Mouse (Mus musculus): ENCODE data around the gene Foxn1.

The Foxn1 gene

DNA sequence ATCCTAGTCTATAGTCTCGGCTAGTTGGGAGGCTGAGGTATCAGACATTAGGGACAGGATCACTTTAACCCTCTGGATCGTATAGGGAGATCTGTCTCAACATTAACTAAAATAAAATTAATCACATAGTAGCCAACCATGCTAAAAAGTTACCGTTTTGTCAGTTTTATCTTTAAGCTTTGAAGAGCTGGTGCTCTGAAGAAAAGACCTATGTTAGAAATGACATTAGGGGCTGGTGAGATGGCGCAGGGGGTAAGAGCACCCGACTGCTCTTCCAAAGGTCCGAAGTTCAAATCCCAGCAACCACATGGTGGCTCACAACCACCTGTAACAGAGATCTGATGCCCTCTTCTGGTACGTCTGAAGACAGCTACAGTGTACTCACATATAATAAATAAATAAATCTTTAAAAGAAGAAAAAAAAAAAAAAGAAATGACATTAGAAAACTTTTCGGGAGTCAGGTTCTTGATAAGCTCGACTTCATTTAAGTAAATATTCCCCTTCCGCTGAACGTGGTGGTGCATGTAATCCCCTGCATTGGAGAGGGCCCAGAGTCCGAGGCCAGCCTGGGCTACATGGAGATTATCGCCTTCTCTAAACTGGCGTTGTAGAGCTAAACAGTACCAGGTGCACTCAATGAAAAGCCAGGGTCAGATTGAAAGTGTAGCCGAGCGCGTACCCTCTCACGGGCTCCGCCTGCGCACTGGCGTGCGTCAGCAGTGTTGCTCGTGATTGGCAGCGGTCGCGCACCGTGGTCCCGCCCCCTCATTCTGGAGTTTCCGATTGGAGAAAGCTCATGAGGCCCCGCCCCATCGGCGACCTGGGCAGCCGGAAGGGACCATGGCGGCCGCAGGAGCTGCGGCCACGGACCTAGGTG is 58.5 kb downstream of the Foxn1 start, which contains the start of gene Pigs:
TSS of gene Pigs (plus strand) at position 782 of the 878 bp plus-strand sequence.
- peak; percentile 87 to 93 for DNase-seq (ENCODE audit: low spot score in 2 of 2)

DNA sequence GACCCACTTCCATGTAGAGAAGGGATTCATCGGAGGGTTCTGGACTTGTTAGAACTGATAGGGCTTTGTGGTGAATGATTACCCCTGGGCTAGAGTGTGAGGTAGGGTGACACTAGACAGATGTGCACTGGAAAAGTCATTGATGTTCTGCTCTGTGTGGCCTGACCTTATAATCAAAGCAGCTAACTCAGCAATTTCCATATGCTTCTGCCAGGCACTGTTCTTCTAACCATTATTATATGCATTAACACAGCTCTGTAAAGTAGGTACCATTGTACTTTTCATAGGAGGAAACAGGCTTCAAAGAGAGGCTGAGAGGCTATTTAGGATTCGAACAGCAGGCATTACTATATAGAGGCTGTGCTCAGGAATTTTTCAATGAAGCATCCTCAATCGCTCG is 59.1 kb downstream of the Foxn1 start:
- no peak for DNase-seq (ENCODE audit: low spot score in 2 of 2)

DNA sequence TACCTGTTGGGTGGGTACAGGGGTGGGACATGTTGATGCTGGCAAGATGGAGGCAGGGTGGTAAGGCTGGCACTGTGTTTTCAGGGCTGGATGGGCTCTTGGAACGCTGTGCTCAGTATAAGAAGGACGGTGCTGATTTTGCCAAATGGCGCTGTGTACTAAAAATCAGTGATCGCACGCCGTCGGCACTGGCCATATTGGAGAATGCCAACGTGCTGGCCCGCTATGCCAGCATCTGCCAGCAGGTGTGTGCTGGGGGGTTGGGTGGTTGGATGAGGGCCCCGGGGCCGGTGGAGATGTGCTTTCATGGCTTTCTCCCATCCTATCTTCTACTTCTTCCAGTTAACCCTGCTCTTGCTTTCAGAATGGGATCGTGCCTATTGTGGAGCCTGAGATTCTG is 61.4 kb downstream of the Foxn1 start:
- no peak for DNase-seq (ENCODE audit: low spot score in 2 of 2)

DNA sequence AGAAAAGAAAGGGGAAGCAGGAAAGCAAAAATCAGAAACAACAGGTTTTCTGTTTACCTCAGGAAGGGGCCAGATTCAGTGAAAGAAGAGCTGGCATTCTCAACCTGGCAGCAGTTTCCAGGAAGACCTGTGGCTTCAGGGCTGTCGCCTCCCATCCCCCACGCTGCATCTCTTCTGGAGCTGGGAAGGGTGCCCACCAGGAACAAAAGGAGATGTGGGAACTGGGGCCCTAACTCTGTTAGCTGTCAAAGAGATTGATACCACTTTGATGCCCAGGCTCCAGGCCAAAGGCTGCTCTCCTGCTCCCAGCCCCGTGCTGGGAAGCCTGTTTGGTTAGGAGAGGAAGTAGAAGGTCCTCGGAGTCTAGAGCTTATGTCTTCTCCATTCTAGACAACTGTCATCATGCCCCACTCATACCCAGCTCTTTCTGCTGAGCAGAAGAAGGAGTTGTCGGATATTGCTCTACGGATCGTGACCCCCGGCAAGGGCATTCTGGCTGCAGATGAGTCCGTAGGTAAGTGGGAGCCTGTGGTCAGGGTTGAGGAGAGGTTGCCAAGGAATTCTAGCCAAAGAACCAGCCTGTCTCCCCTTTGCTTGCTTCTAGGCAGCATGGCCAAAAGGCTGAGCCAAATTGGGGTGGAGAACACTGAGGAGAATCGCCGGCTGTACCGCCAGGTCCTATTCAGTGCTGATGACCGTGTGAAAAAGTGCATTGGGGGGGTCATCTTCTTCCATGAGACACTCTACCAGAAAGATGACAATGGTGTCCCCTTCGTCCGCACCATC is 62.2 kb downstream of the Foxn1 start:
- no peak for DNase-seq (ENCODE audit: low spot score in 2 of 2)

DNA sequence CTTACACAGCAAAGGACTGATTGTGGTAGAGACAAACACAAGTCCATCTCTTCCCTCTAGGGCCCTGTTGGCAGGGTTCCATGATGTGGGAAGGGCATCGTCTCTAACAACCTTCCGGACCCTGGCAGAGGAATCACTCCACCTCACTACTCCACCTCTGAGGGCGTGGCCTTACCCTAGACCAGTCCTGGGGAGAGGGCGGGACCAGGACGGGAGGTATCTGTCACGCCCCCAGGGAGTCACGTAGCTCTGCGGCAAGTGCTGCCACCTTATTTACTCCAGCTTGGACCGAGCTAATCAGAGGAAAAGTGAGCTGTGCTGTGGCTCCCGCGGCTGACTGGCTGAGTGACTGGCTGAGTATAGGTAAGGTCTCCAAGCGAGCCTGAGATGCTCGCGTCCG is 63.5 kb downstream of the Foxn1 start, which contains the start of gene Aldoc:
TSS of gene Aldoc (plus strand) at position 109 of the 400 bp plus-strand sequence.
- peak; percentile 38 to 54 for DNase-seq (ENCODE audit: low spot score in 2 of 2)

DNA sequence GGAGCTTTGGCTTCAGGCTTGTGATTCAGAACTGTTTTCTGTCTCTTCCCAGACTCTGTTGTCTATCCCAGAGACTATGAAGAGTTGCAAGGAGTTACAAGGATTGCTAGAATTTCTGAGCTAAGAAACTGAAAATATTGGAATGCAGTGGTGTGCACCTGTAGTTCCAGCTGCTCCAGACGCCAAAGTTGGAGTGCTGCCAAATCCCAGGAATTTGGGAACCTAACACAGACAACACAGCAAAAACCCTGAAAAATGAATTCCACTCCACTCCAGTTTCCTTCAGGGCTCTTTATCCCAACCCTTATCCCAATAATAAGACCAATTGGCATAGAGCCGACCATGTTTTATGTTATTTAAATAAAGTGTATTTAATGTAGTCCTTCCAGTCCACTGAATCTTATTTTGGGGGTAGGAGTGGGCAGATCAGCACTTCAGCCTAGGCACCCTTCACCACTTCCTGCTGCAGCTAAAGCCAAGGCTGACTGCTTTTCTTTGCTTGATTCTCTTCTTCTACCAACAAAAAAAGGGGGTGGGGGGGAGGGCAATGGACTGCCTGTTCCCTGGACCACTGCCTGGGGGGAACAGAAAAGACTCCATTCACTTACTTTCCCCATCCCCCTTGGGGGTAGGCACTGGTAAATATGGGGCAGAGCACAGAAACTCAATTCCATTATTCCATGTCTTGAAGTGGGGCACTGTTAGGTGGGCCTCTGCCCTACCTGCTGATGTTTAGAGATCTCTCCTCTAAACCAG is 64.1 kb downstream of the Foxn1 start:
- DNase-seq (ENCODE audit: low spot score in 2 of 2), result no peak

DNA sequence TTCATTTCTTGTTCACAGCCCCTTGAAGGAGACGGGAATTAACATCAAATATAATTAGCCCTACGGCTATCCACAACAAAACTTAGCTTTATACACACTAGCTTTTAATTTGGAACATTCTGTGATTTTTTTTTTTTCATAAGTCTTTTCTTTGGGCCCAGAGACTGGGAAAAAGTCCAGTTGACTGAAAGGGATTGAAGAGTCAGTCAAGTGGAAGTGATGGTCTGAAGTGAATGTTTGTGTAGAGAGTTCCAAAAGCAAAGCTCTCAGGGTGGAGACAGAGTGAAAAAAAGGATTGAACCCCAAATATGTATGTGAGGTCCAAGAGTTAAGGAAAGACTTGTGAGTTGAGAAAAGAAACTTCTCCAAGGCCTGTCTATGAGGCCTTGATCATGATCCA is 67.9 kb downstream of the Foxn1 start:
- no peak for DNase-seq (ENCODE audit: low spot score in 2 of 2)

DNA sequence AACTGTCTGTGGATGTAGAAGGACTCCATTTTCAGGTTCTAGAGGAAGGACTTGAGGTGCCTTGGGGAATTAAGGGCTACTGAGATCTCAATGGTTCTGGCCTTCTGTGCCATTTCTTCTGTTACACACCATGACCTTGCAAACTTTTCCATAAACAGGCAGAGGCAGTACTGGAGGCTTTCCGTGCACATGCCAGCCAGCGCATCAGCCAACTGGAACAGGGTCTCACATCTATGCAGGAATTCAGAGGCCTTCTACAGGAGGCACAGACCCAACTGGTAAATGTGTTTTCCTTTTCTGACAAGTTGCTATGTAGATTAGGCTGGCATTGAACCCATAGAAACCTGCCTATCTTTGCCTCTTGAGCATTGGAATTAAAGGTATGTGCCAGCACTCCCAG is 72.7 kb downstream of the Foxn1 start:
- no peak for DNase-seq (ENCODE audit: low spot score in 2 of 2)

DNA sequence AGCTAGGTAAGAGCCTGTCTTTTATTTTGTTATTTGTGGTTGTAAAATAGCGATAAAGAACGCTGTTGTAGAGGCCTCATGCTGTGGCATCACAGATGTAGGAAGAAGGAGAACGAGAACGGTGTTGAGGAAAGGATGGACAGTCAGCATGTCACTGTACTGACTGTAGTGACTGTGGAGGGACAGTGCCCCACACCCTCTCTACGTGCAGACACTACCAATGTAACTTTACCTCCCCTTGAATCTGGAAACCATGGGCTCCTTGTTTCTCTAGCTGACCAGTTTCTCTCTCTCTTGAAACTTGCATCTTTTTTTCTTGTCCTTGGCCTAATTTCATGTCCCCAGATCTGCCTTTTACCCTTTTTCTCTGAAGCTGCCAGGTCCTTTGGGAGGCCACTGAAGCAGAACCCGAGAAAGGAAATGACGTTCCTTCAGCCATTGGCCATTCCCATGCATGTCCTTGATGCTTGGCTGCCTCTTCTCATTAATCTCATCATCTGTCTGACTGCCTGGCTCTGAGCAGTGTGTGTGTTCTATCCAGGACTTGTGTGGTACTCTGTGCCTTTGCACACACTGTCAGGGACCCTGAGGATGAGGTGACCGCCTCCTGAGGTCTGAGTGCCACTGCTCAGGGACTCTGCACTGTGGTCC is 75.4 kb downstream of the Foxn1 start:
- DNase-seq (ENCODE audit: low spot score in 2 of 2), result no peak
